Mouse (Mus musculus) urinary bladder, postnatal 10 days (tissue): Measurements from ENCODE around the gene Gm37419.
A peak's percentile ranks its signal among the peaks of the same experiment; 100 is the strongest.

Source experiments
- DNase-seq: peaks from one replicate; pipeline ENCODE4 v3.0.0; 2022; ENCODE audit warnings: low spot score

The Gm37419 gene

GRCm38 (mm10) chr16:23980201-23980870 is 7.9 kb upstream of the Gm37419 start:
- no peak for DNase-seq

GRCm38 (mm10) chr16:23980991-23981720 is 7.1 kb upstream of the Gm37419 start:
- no peak for DNase-seq

- peak; percentile 28 for DNase-seq
These were observed 6.1 kb upstream of the Gm37419 start for GRCm38 (mm10) chr16:23981925-23982851.

- peak; percentile 46 for DNase-seq
These were observed 5.2 kb upstream of the Gm37419 start for GRCm38 (mm10) chr16:23982891-23983588.

- peak; percentile 60 for DNase-seq
These were observed 4.1 kb upstream of the Gm37419 start for GRCm38 (mm10) chr16:23984183-23984582.

GRCm38 (mm10) chr16:23984760-23985466 is 3.4 kb upstream of the Gm37419 start:
- no peak for DNase-seq

GRCm38 (mm10) chr16:23985467-23985861 is 2.8 kb upstream of the Gm37419 start:
- DNase-seq, result no peak

GRCm38 (mm10) chr16:23986176-23986575 is 2.1 kb upstream of the Gm37419 start:
- DNase-seq, result no peak

- DNase-seq, result no peak
These were observed 1.4 kb upstream of the Gm37419 start for GRCm38 (mm10) chr16:23986871-23987270.

- no peak for DNase-seq
These were observed 733 bp upstream of the Gm37419 start for GRCm38 (mm10) chr16:23987341-23988156.

GRCm38 (mm10) chr16:23988157-23988465 is 171 bp upstream of the Gm37419 start:
- DNase-seq, result no peak

- no peak for DNase-seq
These were observed 1.2 kb downstream of the Gm37419 start for GRCm38 (mm10) chr16:23989209-23990160.

GRCm38 (mm10) chr16:23990161-23990970 is 2.1 kb downstream of the Gm37419 start:
- no peak for DNase-seq

GRCm38 (mm10) chr16:23991170-23991569 is 2.9 kb downstream of the Gm37419 start:
- DNase-seq, result peak; percentile 76

GRCm38 (mm10) chr16:23991846-23992580 is 3.7 kb downstream of the Gm37419 start:
- DNase-seq, result no peak

GRCm38 (mm10) chr16:23993351-23994321 is 5.4 kb downstream of the Gm37419 start:
- DNase-seq, result no peak

GRCm38 (mm10) chr16:23996342-23996741 is 8.1 kb downstream of the Gm37419 start:
- DNase-seq, result no peak
